Mouse (Mus musculus) right cerebral cortex, adult 2 months (tissue): ENCODE results near the gene Cep83.
A peak's percentile ranks its signal among the peaks of the same experiment; 100 is the strongest.

ENCODE experiments used
- DNase-seq, 2 experiments: peaks; one replicate each; pipeline ENCODE4 v3.0.0; 2021 to 2022; ENCODE audit warnings: low spot score in 2 of 2

Cep83 gene

DNA sequence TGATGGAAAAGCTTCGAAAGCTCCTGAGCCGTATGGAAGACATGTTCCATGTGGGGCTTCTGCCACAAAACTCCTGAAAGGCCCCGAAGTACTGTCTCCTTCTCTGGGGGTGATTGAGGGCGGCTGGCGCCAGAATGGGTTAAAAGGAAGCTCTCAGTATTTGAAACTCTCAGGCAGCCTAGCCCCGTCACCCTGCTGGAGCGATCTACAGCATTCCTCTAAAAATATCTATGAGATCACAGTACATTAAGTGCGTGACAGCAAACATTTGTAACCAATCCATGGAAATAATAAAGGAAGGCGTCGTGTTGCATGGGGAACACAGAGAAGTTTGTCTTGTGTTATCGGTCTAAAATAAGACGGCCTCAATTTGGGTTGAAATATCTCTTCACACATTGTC, 138.0 kb downstream of the Cep83 start:
- no peak for DNase-seq

DNA sequence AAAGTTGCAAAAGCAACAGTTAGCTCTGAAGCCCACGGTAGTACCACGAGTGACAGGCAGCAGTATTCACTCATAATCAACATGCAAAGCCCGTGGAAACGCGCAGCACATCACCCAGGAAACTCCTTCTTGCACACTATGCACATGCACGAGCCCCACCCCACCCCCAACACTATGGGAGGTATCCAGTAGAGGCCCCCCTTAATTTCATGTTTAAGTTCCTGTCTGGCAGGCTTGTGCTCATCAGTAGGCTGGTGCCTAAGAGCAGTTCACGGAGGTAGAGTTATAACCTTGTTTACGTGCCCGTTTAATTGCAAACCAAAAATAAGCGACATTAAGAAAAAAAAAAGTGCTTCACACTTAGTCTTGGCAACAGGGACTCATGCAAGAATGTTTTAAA, 138.9 kb downstream of the Cep83 start:
- DNase-seq: no peak

DNA sequence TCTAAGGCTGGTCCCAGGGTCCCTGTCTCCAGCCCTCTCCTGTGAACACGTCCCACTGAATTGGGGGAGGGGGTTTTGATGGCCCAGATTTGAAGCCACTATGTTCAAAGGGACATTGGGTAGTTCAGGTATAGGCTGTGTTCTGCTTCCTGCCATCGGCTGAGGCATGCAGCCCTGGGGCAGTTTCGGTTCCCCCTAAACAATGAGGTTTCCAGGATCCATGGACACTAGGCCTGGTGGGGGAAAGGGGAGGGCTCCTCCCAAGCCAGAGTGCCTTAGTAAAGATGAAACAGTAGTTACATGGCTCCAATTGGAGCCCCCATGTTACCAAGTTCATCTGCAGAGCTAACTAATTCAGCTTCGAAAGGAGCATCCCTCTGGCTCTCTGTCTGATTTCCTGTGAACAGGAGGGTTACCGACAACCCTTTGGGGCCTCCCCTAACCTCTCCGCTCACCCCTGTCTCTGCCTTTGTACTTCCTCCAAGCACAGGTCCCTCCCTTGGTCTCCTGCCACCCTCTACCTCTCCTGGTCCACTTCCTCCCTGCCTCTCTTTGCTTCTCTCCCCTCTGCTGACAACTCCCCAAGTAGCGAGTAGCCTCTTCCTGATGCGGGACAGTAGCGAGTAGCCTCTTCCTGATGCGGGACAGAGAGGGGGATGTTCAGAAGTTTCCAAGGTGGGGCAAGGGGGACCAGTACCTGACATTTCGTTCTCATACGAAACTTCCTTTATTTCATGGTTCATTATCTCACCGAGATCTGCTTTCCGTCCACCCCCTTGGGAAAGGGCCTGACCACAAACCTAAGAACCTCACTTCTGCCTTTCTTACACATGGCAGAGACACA, 139.7 kb downstream of the Cep83 start:
- no peak for DNase-seq

DNA sequence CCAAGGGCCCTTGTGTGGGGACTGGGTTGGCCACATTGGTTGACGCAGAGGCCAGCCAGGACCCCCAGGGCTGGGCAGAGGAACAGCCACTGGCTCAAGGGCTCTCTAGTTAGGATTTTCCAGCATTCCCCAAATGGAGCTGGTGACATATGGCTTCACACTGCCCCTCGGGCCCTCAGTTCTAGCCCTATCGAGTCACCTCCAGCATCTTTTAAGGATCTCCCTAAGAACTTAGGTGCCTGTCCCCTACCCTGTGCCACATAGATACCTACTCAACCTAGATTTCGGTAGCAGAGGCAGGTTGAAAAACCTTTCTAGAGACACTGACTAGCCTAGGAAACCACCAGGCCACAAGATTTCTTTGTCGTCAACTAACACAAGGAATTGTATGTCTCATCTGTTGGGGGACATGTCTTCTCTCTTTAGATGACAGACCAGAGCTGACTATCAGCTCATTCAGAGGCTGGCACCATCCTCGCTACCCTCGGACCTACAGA, 140.3 kb downstream of the Cep83 start:
- no peak for DNase-seq

DNA sequence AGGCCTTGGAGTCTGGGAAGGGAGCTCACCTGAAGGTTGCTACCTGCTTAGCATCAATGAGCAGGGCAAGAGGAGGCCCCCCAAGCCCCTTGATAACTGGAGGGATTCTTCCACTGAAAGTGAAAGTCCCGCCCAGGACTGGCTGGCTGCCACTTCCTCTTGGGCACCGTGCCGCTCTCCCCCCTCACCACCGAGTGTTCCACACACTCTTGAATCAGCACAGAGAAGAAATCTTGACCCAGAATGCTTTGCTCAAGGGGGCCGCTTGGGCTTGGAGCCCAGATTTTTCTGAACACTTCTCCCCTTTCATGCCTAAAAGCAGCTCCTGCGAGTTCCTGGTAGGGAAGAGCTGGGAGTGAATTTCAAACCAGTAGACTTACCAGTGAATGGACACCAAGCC, 141.0 kb downstream of the Cep83 start:
- DNase-seq: peak; percentile 89 to 94

DNA sequence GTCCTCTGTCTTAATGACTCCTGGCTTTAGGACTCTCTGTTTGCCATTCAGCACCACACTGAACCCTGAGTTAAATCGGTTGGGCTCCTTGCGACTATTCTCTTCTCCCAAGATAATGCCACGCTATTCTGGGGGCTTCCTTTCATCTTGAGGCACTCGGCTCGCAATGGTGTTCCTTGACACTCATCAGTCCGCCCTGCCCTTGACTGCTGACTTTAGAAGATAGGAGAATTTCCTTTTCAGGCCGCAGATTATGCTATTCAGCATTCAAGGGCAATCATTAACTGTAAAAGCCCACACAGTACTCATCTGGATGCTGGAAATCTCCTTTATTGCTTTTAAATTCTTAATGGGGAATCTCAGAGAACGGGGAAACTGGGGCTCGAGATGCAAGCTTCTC, 147.4 kb downstream of the Cep83 start:
- DNase-seq: no peak
